Mouse (Mus musculus) C2C12 (cell line): ENCODE measurements around the gene Ccdc33.

Source experiments
- CEBPB ChIP-seq: IDR thresholded peaks from one replicate; pipeline ENCODE4 v1.6.1; 2011; ENCODE audit warnings: low read depth, mild to moderate bottlenecking, control low read depth, moderate library complexity
- CTCF ChIP-seq: IDR thresholded peaks from one replicate; pipeline ENCODE4 v1.5.1; 2011; ENCODE audit not compliant: control insufficient read depth, insufficient read depth, insufficient read length
- FOSL1 ChIP-seq: IDR thresholded peaks from one replicate; pipeline ENCODE4 v1.8.0; 2011; ENCODE audit warnings: mild to moderate bottlenecking, low read length; ENCODE audit not compliant: poor library complexity, insufficient read depth, severe bottlenecking
- MAX ChIP-seq: IDR thresholded peaks from one replicate; pipeline ENCODE4 v1.6.1; 2011; ENCODE audit warnings: mild to moderate bottlenecking, control low read depth
- MYOD1 ChIP-seq: IDR thresholded peaks from one replicate; pipeline ENCODE4 v1.6.1; 2011; ENCODE audit warnings: low read depth; ENCODE audit not compliant: control insufficient read depth, insufficient read length
- USF1 ChIP-seq: IDR thresholded peaks from one replicate; pipeline ENCODE4 v1.6.1; 2011; ENCODE audit warnings: low read depth, mild to moderate bottlenecking, control low read depth, moderate library complexity

- TF ChIP-seq CTCF, result no peak
- no peak for TF ChIP-seq MAX
- TF ChIP-seq MYOD1, result no peak
- TF ChIP-seq FOSL1, result no peak
- no peak for TF ChIP-seq USF1
- no peak for TF ChIP-seq CEBPB
Measured at GRCm38 (mm10) chr9:58042391-58042790, 76.2 kb downstream of the Ccdc33 start.
